Mouse (Mus musculus) forebrain, embryonic 14.5 days (tissue): Measurements from ENCODE around the gene Spa17. TPM values are rescaled to one million over a fixed set of nuclear protein-coding genes. Genes with fewer than 3 reads are reported as not detected.

Experiments
- ATAC-seq: fragments of 200-750 bp; cut with Nextera tagmentation; 2 replicates; pipeline ENCODE4 v1.8.0; 2017; ENCODE audit warnings: mild to moderate bottlenecking, moderate library complexity
- DNase-seq: peaks from one replicate; pipeline ENCODE4 v3.0.0-alpha.2; 2015; ENCODE audit warnings: low spot score
- H3K27ac ChIP-seq: fragments of 300-500 bp; sonication (generic); 2 replicates; pipeline ENCODE4 v1.5.1; 2014; ENCODE audit warnings: low read depth, mild to moderate bottlenecking, control low read depth, low read length, moderate library complexity
- H3K27me3 ChIP-seq: fragments of 300-500 bp; sonication (generic); replicated peaks from 2 replicates; pipeline ENCODE4 v1.6.1; 2014; ENCODE audit warnings: low read length, control low read depth, mixed read lengths; ENCODE audit not compliant: control insufficient read depth, insufficient read depth
- H3K36me3 ChIP-seq: fragments of 300-500 bp; sonication (generic); 2 replicates; pipeline ENCODE4 v1.6.1; 2014; ENCODE audit warnings: low read length, control low read depth; ENCODE audit not compliant: control insufficient read depth, insufficient read depth
- H3K4me1 ChIP-seq: fragments of 300-500 bp; sonication (generic); 2 replicates; pipeline ENCODE4 v1.6.1; 2014; ENCODE audit warnings: antibody characterized with exemption, low read length, control low read depth; ENCODE audit not compliant: control insufficient read depth, insufficient read depth
- H3K4me2 ChIP-seq: fragments of 300-500 bp; sonication (generic); 2 replicates; pipeline ENCODE4 v1.6.1; 2014; ENCODE audit warnings: mild to moderate bottlenecking, control low read depth, low read length
- H3K4me3 ChIP-seq: fragments of 300-500 bp; sonication (generic); 2 replicates; pipeline ENCODE4 v1.5.1; 2014; ENCODE audit warnings: low read depth, low read length, control low read depth
- H3K9ac ChIP-seq: fragments of 300-500 bp; sonication (generic); 2 replicates; pipeline ENCODE4 v1.6.1; 2014; ENCODE audit warnings: mild to moderate bottlenecking, low read length, control low read depth, moderate library complexity
- H3K9me3 ChIP-seq: fragments of 300-500 bp; sonication (generic); replicated peaks from 2 replicates; pipeline ENCODE4 v1.6.1; 2016; ENCODE audit warnings: low read length, control low read depth, mixed read lengths; ENCODE audit not compliant: control insufficient read depth
- WGBS: fragments of 180-500 bp; shearing (Covaris S2); extraction: QIAGEN DNeasy Blood & Tissue Kit; methylation state at CpG from one replicate; pipeline ENCODE4 v1.1.7; 2014; 5-methylcytosine and 5-hydroxymethylcytosine counted together
- polyA plus RNA-seq: library from polyadenylated mRNA; unstranded; fragments of >200 nt; fragmentation: Nextera tagmentation; extraction: Ambion mirVana; gene quantifications from 2 replicates; pipeline ENCODE4 v1.2.1, GENCODE M21; 2014

The Spa17 gene
- 11.0 and 12.6 TPM in 2 replicates for polyA plus RNA-seq

- peak; percentile 95 for DNase-seq
- no peaks in the 10 kb centered on the region for H3K9me3 ChIP-seq
- peak within 1 kb of the TSS; percentile 63 for H3K4me2 ChIP-seq
- under 1% methylated on average over 45 of the region's 45 CpGs for WGBS
- H3K9ac ChIP-seq, result peak within 1 kb of the TSS; percentile 75
- no peaks in the 10 kb centered on the region for H3K27me3 ChIP-seq
- ATAC-seq, result peak; percentile 95
- 0 out of 2 replicates have a peak, but pooled peaks cover 3% of the 10 kb centered on the region for H3K4me1 ChIP-seq
- H3K36me3 ChIP-seq, result no peaks in the 10 kb centered on the region
- H3K4me3 ChIP-seq, result peak within 1 kb of the TSS; percentile 44
- H3K27ac ChIP-seq, result peak within 1 kb of the TSS; percentile 59
Measured at GRCm38 (mm10) chr9:37613182-37613910, at the start of gene Spa17. Gene Spa17 (minus strand): TSS chr9:37613722.

- no peaks in the 10 kb centered on the region for H3K36me3 ChIP-seq
- no peak overlapping the region for H3K4me3 ChIP-seq
- WGBS, result 69% methylated on average over 1 of the region's 1 CpGs
Measured at GRCm38 (mm10) chr9:37663210-37663609, 49.7 kb upstream of the Spa17 start.

GRCm38 (mm10) chr9:37659413-37659812 is 45.9 kb upstream of the Spa17 start:
- DNase-seq, result no peak
- H3K4me2 ChIP-seq, result no peak overlapping the region
- no peak overlapping the region for H3K4me3 ChIP-seq
- no peaks in the 10 kb centered on the region for H3K27me3 ChIP-seq
- no peak overlapping the region for H3K9ac ChIP-seq
- WGBS, result 89% methylated on average over 6 of the region's 6 CpGs
- peaks cover 5% of the 10 kb centered on the region for H3K4me1 ChIP-seq
- H3K9me3 ChIP-seq, result no peaks in the 10 kb centered on the region
- ATAC-seq, result no peak
- H3K27ac ChIP-seq, result no peak overlapping the region
- H3K36me3 ChIP-seq, result peaks cover 4% of the 10 kb centered on the region

More at GRCm38 (mm10) chr9:37663210-37663609, 49.7 kb upstream of the Spa17 start:
- no peak for DNase-seq
- no peak overlapping the region for H3K9ac ChIP-seq
- ATAC-seq, result no peak
- no peaks in the 10 kb centered on the region for H3K9me3 ChIP-seq
- H3K27me3 ChIP-seq, result no peaks in the 10 kb centered on the region
- no peaks in the 10 kb centered on the region for H3K4me1 ChIP-seq
- H3K27ac ChIP-seq, result no peak overlapping the region
- H3K4me2 ChIP-seq, result no peak overlapping the region

GRCm38 (mm10) chr9:37656931-37657481 is 43.5 kb upstream of the Spa17 start, which contains the start of gene Tbrg1:
Gene Tbrg1 (minus strand): TSS chr9:37657312.
- Histone ChIP-seq H3K27me3 (no peaks in the 10 kb centered on the region), H3K9ac (peak within 1 kb of the TSS; percentile 82), H3K36me3 (peaks cover 27% of the 10 kb centered on the region), H3K4me2 (peak within 1 kb of the TSS; percentile 80), H3K27ac (peak within 1 kb of the TSS; percentile 33; the same call in 1 of the 2 replicates), H3K4me1 (peaks cover 5% of the 10 kb centered on the region), H3K4me3 (peak within 1 kb of the TSS; percentile 75), H3K9me3 (no peaks in the 10 kb centered on the region)
- WGBS, result under 1% methylated on average over 36 of the region's 36 CpGs
- DNase-seq (peak; percentile 84), ATAC-seq (peak; percentile 88)

DNA sequence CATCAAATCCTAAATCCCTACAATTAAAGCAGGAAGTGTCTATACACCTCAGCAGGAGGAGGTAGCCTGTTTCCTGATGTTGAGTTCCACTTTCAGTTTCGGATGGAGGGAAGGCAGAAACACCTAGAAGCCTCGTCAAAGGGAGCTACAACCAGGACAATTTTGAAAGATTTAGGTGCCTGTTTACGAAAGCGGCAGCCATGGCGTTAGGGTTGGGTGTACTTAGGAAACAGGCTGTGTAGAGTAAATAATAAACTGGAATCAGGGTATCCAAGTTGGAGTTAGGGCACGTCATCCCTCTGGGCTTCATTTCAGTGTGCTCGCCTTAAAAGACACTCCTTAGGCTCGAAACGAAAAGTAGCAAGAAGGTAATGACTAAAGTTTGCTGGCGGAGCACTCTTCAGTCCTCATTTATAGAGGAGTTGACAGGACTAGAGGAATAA is 42.9 kb upstream of the Spa17 start:
- WGBS, result 1% methylated on average over 10 of the region's 10 CpGs
- ATAC-seq, result no peak; the same call in 1 of the 2 replicates
- H3K27ac ChIP-seq, result no peak overlapping the region
- H3K27me3 ChIP-seq, result no peaks in the 10 kb centered on the region
- H3K4me1 ChIP-seq, result peaks cover 5% of the 10 kb centered on the region
- H3K4me2 ChIP-seq, result peak overlapping the region; percentile 80
- no peaks in the 10 kb centered on the region for H3K9me3 ChIP-seq
- H3K36me3 ChIP-seq, result peaks cover 30% of the 10 kb centered on the region
- DNase-seq, result no peak
- H3K4me3 ChIP-seq, result peak overlapping the region; percentile 75
- peak overlapping the region; percentile 82 for H3K9ac ChIP-seq

DNA sequence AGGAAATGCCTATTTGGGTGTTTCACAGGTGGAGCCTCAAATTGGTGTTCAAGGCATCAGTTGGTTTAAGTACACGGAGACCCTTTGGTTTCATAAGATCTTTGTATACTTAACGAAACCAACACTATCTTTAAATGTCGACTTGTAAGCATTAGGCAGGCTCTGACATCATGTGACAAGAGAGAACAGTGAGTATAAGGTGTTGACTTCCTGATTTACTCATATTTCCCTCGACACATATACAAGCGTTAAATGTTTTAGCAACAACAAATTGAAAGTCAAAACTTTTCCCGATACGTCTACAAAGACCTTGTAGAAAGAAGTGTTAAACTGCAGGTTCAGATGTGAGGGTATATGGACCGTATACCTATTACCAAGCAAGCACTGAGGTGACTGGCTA is 42.4 kb upstream of the Spa17 start:
- H3K4me2 ChIP-seq, result peak overlapping the region; percentile 80
- peaks cover 5% of the 10 kb centered on the region for H3K4me1 ChIP-seq
- H3K27ac ChIP-seq, result no peak overlapping the region
- no peak for ATAC-seq
- 74% methylated on average over 8 of the region's 8 CpGs for WGBS
- peak overlapping the region; percentile 75 for H3K4me3 ChIP-seq
- no peaks in the 10 kb centered on the region for H3K9me3 ChIP-seq
- H3K9ac ChIP-seq, result no peak overlapping the region
- no peaks in the 10 kb centered on the region for H3K27me3 ChIP-seq
- no peak for DNase-seq
- peaks cover 35% of the 10 kb centered on the region for H3K36me3 ChIP-seq

GRCm38 (mm10) chr9:37653836-37654235 is 40.3 kb upstream of the Spa17 start:
- peaks cover 56% of the 10 kb centered on the region for H3K36me3 ChIP-seq
- DNase-seq (no peak), ATAC-seq (no peak)
- H3K4me3 ChIP-seq, result no peak overlapping the region
- WGBS, result 88% methylated on average over 5 of the region's 5 CpGs
- no peaks in the 10 kb centered on the region for H3K27me3 ChIP-seq
- H3K27ac ChIP-seq, result no peak overlapping the region
- H3K9ac ChIP-seq, result no peak overlapping the region
- peaks cover 5% of the 10 kb centered on the region for H3K4me1 ChIP-seq
- no peak overlapping the region for H3K4me2 ChIP-seq
- no peaks in the 10 kb centered on the region for H3K9me3 ChIP-seq

GRCm38 (mm10) chr9:37650639-37651038 is 37.1 kb upstream of the Spa17 start:
- Histone ChIP-seq H3K27me3 (no peaks in the 10 kb centered on the region), H3K9ac (no peak overlapping the region), H3K4me3 (no peak overlapping the region), H3K9me3 (no peaks in the 10 kb centered on the region), H3K4me1 (no peaks in the 10 kb centered on the region), H3K4me2 (no peak overlapping the region), H3K27ac (no peak overlapping the region), H3K36me3 (peaks cover 69% of the 10 kb centered on the region)
- DNase-seq (no peak), ATAC-seq (no peak)
- 93% methylated on average over 5 of the region's 5 CpGs for WGBS

DNA sequence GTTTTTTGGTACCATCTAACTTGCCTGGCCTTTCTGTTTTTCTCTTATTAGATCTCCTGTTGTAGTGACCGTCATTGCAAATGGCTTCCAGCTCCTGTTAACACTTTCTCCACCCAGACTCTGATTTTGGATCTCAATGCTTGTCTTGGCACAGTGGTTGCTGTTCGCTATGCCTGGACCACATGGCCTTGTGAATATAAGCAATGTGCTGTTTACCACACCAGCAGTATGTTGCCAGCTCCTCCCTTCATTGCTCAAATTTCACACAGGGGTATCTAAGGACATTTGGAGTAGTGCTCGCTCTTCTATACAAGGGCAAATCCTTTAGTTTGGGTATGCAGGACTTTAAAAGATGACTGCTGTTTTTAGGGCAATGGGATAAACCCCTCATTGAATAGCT is 32.7 kb upstream of the Spa17 start:
- Histone ChIP-seq H3K4me1 (no peaks in the 10 kb centered on the region), H3K9ac (no peak overlapping the region), H3K4me3 (no peak overlapping the region), H3K4me2 (no peak overlapping the region), H3K27ac (no peak overlapping the region), H3K27me3 (no peaks in the 10 kb centered on the region), H3K9me3 (no peaks in the 10 kb centered on the region), H3K36me3 (peaks cover 38% of the 10 kb centered on the region)
- DNase-seq, result no peak
- ATAC-seq, result no peak
- WGBS, result 85% methylated on average over 3 of the region's 3 CpGs
